35 mouse cellular contexts compared by ENCODE assay signal in the genomic region with DNA sequence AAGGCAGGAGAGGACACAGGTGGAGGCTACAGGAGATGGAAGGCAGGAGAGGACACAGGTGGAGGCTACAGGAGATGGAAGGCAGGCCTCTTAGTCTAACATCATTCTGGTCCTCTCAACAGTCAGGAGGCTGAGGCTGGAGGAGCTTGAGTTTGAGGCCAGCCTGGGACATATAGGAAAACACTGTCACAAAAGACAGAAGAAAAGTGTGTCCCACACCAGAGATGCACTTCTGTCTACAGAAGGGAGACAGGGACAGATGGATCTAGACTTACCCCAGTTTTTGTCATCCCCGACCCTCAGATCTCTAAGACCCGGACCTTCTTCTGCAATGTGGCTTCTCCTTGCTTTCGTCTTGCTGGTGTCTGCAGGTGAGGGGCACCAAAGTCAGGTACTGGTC. TPM values are rescaled to one million over a fixed set of nuclear protein-coding genes. Genes with fewer than 3 reads are reported as not detected.
"Had no signal": no experiment of that assay in that cellular context is flagged by ENCODE, and none has a peak within 500 bp of the region (broad histone marks: within the 10 kb centered on the region; RNA-seq: fewer than 3 reads in every experiment).

A gene (plus strand): TSS at position 301 of the 400 bp plus-strand sequence.

- H3K4me2 ChIP-seq: embryonic facial prominence, embryonic 12.5 days; embryonic facial prominence, embryonic 13.5 days; embryonic facial prominence, embryonic 15.5 days; forebrain, embryonic 12.5 days; forebrain, embryonic 13.5 days; forebrain, embryonic 15.5 days had no signal

- H3K4me3 ChIP-seq: embryonic facial prominence, embryonic 10.5 days; embryonic facial prominence, embryonic 12.5 days; embryonic facial prominence, embryonic 13.5 days; embryonic facial prominence, embryonic 15.5 days; erythroblast, embryonic 14.5 days; forebrain, embryonic 10.5 days; forebrain, embryonic 12.5 days; forebrain, embryonic 13.5 days; forebrain, embryonic 15.5 days; gastrocnemius, adult 2 months; heart, adult 2 months had no signal

- H3K36me3 ChIP-seq: embryonic facial prominence, embryonic 10.5 days; embryonic facial prominence, embryonic 12.5 days; embryonic facial prominence, embryonic 13.5 days; embryonic facial prominence, embryonic 15.5 days; forebrain, embryonic 10.5 days; forebrain, embryonic 12.5 days; forebrain, embryonic 15.5 days had no signal

- H3K9me3 ChIP-seq: embryonic facial prominence, embryonic 10.5 days; embryonic facial prominence, embryonic 12.5 days; embryonic facial prominence, embryonic 13.5 days; embryonic facial prominence, embryonic 15.5 days; forebrain, embryonic 10.5 days; forebrain, embryonic 12.5 days; forebrain, embryonic 13.5 days; forebrain, embryonic 15.5 days had no signal

- H3K27ac ChIP-seq: embryonic facial prominence, embryonic 10.5 days; embryonic facial prominence, embryonic 12.5 days; embryonic facial prominence, embryonic 13.5 days; embryonic facial prominence, embryonic 15.5 days; forebrain, embryonic 10.5 days; forebrain, embryonic 12.5 days; forebrain, embryonic 13.5 days; forebrain, embryonic 15.5 days; gastrocnemius, adult 2 months; heart, adult 2 months had no signal

- ATAC-seq: forebrain, embryonic 13.5 days; forebrain, embryonic 14.5 days; forebrain, embryonic 15.5 days; forebrain, embryonic 16.5 days; forebrain, postnatal 0 days had no signal

- DNase-seq: cerebellum, adult 2 months; cerebellum, adult 8-10 months; cerebellum, adult 9-10 months; cerebellum, adult 9-11 months; cerebellum, postnatal 10 days; cerebellum, postnatal 14 days; cerebellum, postnatal 25 days; cerebellum, postnatal 36 days; embryo, embryonic 11 days; forebrain, postnatal 0 days; gastrocnemius, adult 2 months; gastrocnemius, postnatal 10 days; gastrocnemius, postnatal 14 days; gastrocnemius, postnatal 25 days; gastrocnemius, postnatal 36 days; heart, adult 11 months; heart, adult 18-20 months; heart, adult 2 months had no signal

- H3K27me3 ChIP-seq: embryonic facial prominence, embryonic 12.5 days; embryonic facial prominence, embryonic 13.5 days; embryonic facial prominence, embryonic 15.5 days; forebrain, embryonic 12.5 days; forebrain, embryonic 13.5 days; forebrain, embryonic 15.5 days had no signal

- H3K4me1 ChIP-seq: embryonic facial prominence, embryonic 12.5 days; embryonic facial prominence, embryonic 13.5 days; embryonic facial prominence, embryonic 15.5 days; forebrain, embryonic 10.5 days; forebrain, embryonic 12.5 days; forebrain, embryonic 13.5 days; forebrain, embryonic 15.5 days had no signal

- H3K9ac ChIP-seq: embryonic facial prominence, embryonic 12.5 days; embryonic facial prominence, embryonic 13.5 days; embryonic facial prominence, embryonic 15.5 days; forebrain, embryonic 12.5 days; forebrain, embryonic 13.5 days; forebrain, embryonic 15.5 days; forebrain, postnatal 0 days had no signal

RNA-seq across cellular contexts. Expression of the gene that starts here (rescaled TPM):
- polyA plus RNA-seq: cerebellum, adult 2 months; cortical plate, adult 2 months; embryonic facial prominence, embryonic 10.5 days; embryonic facial prominence, embryonic 11.5 days; embryonic facial prominence, embryonic 12.5 days; embryonic facial prominence, embryonic 13.5 days; embryonic facial prominence, embryonic 14.5 days; embryonic facial prominence, embryonic 15.5 days; erythroblast, embryonic 14.5 days; forebrain, embryonic 10.5 days; forebrain, embryonic 11.5 days; forebrain, embryonic 12.5 days; forebrain, embryonic 13.5 days; forebrain, embryonic 14.5 days; forebrain, embryonic 15.5 days; forebrain, embryonic 16.5 days; forebrain, postnatal 0 days; frontal cortex, adult 2 months; gonadal fat pad, adult 2 months; heart, adult 2 months had no signal
